Mouse (Mus musculus) brain, adult 2 months (tissue): ENCODE measurements around the gene Nedd9.
"Not testable (repeated sequence)": the region's sequence is repeated elsewhere in the genome, so short reads cannot be mapped to it uniquely, and the experiment has no call there.

Source experiments
- DNase-seq: peaks from one replicate; pipeline ENCODE4 v3.0.0; 2011; ENCODE audit warnings: low read depth, low spot score

Gene Nedd9

DNA sequence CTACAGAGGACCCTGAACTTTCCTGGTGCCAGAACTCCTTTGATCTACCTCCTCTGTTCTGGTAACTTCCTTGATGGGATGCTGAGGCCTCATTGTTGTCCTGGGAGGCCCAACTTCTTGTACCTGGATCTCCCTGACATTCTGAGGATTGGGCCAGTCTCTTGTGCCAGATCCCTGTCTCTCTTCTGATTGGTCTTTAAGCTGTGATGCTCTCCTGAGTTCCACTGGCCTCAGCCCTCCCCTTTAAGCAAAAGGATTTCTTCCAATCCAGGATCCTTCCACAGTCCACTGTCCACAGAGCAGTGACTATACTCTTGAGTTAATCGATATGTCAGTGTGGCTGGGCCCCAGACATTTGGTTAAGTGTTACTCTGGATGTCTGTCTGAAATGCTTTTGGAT lies 112.3 kb downstream of the Nedd9 start:
- no peak for DNase-seq

DNA sequence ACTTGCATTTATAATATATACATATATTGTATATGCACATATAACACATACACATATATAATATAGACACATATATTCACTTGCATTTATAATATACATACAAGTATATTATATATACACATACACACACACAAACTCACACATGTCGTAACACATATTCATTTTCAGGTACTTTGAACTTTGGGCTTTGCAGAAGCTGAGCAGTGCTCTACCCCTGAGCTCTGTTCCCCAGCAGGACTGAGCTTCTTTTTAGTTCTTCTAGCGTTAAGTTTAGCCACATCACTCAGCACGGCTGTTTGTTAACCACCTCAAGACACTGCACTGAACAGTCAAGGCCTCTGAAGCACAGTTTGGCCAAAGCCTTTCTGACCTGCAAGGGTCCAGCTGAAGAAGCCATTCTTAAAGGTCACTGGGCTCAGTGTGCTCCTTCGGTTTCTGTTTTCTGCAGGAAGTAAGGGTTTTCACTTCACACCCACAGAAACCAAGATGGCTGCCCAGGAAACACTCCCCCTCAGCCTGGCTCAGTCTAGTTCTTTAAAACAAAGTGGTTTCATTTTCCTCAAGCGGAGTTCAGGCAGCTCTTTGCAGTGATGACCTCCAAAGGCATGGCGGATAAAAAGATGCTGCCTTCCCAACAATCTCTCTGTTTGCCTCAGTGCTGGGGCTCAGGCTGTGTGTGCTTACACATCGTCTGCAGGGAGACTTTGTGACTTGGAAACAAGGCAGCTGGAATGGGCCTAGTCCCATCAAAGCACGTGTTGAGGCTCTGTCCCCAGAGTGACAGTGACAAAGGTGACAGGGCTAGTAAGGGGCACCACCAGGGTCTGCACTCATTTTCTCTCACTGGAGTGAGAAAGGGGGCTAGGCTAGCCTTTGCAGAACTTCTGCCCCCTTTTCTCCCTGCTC lies 114.4 kb downstream of the Nedd9 start:
- no peak for DNase-seq

DNA sequence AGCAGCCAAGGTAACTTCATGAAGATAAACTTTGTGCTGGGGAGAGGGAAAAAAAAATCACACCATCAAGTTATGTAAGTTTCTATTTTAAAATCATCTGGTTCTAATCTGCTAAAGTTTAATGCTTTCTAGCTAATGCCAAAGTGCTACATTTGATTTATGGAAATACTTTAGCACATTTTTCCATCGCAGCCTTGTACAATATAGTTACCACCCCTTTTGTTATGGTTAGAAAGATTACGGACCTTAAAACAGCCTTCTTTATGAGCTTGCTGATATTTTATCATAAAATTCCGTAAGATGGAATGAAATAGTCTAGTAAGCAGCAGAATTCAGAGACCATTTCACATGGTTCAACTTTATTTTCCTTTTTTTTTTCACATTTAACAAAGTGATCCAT lies 115.6 kb downstream of the Nedd9 start:
- DNase-seq, result no peak

DNA sequence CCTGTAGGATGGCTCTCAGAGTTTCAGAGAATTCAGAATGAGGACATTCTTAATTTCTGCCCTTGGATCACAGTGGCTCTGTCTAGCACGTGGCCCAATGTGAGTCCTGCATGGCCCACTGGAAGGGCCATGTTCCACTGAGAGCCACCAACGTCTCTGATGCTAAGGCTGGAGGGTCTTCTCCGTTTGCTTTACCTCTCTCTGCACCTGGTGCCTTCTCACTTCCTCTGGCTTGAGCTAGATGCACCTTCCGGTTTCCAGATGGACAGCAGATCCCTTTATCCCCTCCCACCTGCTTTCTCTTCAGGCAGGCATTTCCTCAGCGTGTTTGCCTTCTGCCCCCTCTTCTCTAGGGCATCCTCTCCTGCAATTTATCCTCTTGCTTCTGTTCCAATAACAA lies 118.5 kb downstream of the Nedd9 start:
- DNase-seq, result no peak

DNA sequence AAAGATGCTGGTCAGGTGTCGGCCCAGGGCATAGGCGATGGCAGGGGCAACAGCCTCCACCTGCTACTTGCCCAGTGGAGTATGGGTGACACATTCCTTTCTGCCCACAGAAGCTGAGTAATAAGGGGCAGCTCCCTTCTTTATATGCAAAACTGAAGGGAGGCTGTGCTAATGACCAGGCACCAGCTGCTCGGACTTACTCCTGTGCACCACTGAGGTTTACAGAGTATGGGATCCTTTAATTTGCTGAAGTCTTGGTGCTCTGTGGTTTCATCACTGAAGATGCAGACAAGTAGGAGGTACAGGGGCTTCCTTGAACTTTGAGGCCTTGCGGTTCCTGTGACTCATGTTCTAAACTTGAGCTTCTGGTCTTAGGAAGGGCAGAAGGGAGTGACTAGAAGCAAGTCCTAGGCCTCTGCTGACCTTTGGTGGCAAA lies 120.0 kb downstream of the Nedd9 start:
- DNase-seq, result no peak

DNA sequence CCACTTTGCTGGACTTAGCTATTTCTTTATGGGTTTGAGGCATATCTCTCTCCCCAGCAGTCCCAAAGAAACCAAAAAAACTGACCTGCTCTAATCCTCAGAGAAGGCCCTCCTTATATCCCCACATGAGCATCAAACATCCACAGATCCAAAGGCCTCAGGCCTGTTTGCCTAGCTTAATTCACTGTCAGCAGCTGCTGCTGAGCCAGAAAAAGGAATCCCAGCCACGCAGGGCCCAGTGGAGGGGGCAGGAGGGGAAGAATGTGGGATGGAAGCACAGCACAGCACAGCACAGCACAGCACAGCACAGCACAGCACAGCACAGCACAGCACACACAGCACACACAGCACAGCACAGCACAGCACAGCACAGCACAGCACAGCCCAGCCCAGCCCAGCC lies 120.6 kb downstream of the Nedd9 start:
- DNase-seq, result not testable (repeated sequence)

DNA sequence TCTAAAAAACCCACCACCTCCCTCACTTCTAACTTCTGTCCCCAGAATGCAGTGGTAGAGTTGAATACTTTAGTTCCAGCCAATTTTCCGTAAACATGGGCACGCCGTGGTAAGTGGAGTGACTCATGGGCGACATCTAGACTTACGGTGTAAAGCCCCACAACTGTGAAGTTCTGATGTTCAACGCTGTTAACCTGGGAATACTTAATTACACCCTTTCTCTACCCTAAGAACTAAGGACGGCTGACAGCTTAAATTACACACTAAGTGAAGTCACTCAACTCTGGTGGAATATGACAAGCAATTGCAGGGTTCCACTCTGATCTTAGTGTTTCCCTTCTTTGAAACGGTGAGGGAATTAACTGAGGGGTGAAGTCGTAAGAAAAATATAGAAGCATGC lies 122.9 kb downstream of the Nedd9 start:
- no peak for DNase-seq

DNA sequence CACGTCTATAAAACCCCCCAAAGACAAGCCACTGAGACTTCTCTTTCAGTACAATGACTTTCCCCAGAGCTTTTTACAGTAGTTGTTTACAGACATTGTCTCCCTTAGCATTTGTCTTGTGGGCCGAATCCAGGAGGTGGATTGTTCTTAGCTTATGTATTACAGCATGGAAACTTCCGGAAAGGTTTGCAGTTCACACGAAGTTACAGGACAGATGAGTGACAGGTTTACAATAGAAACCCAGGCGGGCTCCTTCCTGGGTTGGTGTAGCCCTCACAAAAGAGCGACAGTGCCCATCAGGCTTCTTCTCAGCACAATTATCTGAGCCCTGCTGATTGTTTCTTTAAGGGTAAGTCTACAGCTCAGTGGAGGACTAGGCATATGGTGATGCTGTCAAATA lies 124.3 kb downstream of the Nedd9 start:
- no peak for DNase-seq

DNA sequence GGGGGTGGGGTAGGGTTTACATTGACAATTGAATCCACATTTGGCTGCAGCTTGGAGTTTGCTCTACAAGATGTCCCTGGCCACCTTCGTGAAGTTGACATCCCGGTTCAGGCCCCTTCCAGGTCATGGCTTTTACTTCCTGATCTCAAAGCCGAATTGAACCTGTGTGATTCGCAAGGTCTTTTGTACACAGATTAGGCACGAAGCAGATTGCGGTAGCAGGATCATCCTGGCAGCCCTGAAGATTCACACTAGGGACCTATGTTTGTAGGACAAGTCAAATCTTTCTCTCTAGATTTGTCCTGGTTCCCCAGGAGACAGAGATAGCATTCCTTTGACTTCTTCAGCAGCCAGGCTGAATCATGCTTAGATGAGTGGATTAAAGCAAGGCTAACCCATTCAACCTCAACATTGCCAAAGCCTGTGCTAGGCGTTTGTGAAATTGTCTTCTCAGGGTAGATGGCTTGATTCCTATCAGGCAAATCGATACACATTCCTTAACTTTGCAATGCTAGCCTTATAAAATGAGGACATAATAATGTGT lies 126.8 kb downstream of the Nedd9 start:
- no peak for DNase-seq

DNA sequence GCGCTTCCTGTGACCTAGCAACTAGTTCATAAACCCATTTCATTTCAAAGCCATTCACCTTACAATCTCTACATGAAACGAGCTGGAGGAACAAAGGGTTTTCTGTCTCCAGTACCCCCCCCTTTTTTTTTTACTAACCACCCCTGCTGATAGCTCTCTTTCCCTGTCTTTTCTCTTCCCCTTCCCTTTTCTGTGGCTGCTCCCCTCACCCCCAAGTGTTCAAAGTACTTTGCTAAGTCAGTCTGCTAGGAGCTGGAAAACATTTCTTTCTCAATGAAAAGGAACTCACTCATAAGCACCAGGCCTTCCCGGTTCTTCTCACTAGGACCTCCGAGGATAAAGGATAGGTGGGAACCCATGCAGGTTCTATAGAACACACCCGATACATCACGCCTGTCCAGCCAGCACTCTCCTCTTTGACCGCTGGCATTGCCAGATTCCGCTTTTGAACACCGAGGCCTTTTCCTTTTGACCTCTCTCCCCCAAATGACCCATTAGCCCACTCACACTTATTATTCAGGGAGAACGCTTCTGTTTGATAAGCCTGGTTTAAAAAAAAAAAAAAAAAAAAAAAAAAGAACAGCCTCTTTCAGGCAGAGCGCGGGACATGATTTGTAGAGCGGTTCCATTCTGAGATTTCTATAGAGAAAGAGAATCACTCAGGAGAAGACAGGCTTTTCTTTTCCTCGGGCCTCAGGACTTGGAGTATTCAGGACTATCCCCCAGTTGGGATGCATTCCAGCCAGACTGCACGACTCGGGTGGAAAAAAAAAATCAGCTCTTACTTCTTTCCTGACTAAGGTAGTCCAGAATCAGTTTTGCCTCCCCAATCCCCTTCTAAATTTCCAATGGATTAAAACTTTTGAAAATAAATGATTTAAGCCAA lies 127.6 kb downstream of the Nedd9 start:
- no peak for DNase-seq

DNA sequence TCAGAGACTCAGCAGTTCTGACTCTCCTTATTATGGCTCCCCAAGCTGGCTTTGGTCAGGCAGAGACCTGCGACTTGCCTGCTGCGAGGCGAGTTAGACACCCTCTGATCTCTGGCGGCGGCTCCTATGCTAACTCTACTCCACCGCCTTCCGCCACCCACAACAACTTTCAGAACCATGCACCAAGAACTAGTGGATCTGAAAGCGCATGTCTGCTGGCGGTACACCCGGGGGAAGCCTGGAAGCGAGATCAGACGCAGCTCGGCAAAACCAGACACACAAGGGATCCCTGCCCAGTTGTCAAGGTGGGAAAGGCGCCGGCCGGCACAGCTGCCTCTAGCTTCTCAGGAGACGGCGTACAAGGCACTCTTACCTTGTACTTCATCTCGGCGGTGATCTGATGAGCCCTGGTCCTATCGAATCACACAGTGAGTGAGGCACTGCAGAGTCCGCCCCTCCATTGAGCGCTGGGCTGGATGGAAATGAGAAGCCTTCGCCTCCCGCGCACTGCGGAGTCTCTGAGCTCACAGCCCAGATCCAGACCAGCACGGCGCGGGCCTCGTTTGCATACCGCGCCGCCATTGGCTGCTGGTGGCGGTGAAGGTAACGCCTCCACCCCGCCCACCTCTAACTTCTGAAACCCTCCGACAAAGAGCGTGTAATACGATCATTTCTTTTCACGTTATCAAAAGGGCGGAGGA lies 128.5 kb downstream of the Nedd9 start:
- DNase-seq, result peak; percentile 96

DNA sequence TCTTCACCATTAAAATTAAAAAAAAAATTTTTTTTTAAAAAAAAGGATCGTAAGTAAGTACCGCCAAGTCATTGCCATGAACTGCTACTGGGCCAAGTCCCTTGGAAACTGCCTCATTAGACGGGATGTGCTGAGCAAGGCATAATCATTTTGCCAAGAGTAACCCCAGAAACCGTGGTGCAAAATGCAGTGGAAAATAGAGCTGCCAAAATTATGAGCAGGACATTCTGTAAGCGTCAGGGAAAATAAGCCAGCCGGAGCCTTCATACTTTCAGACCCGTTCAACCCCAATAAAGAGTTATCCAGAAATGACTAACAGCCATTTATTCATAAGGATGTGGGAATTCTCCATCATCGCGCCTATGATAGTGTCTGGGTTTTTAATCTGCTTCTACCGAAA lies 129.2 kb downstream of the Nedd9 start:
- peak; percentile 44 for DNase-seq

DNA sequence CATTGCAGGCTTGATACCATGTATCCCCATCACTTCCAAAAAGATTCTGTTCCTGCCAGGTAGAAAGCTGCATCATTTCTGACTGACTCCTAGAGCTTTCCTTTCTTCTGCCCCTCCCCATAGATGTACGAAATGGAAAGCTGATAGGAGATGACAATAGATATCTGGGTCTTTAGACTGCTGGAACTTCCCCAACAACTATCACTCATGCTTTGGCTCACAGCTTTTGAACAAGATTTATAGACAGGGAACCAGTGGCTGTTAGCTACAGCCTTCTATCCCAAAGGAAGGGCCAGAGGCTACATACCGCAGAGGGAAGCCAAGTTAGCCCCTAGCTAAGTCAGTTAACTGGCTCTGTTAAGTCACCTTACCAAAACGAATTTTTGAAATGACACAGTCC lies 129.6 kb downstream of the Nedd9 start:
- DNase-seq, result no peak

DNA sequence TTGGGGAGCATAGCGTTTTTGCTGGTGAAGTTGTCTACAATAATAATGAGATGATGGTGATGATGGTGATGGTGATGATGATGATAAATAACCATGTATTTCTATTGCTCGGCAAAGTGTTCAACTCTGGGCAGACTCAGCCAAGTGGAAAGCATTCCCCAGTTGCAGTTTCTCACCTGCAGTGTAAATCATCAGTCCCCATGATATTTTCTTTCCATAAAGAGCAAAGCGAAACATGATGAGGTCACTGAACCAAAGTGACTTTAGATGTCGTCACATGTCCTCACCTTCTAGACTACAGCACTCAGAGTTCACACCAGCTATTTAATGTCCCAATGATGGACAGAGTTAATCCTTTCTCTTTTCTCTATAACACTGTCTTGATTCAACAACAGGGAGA lies 130.0 kb downstream of the Nedd9 start:
- DNase-seq, result no peak

DNA sequence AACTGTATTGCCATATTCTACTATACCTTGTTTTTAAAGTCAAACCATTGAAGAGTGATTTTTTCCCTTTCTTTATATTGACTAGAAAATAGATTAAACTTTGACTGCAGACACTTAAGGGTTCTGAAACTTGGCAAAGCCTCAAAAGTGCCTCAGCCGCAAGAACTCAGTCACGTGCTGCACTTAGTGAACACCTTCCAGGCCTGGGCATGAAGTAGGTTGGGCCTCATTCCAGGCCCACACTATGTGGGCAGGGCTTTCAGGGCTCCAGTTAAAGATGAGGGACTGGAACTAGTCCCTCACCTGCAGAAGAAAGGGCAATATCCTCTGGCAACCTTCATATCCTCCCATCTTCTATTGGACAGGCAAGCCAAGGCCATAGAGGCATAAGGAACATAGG lies 131.6 kb downstream of the Nedd9 start:
- no peak for DNase-seq

DNA sequence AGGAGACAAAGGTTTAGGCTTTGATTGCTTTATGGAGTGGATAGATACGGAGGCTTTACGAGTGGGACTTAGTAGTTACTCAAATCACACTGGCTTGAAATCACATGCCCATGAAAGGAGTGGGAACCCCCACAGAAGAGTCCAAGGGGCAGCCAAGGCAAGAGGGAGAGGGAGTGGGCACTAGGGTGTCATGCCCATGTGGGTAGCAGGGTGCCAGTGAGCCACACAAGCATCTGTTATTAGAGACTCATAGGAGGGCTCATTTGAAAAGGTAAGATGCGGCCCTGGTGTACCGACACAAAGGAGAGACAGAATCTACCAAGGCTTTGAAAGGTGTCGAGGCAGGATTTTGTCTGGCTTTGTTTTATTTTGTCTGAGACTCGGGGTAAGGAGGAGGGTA lies 132.6 kb downstream of the Nedd9 start:
- no peak for DNase-seq

DNA sequence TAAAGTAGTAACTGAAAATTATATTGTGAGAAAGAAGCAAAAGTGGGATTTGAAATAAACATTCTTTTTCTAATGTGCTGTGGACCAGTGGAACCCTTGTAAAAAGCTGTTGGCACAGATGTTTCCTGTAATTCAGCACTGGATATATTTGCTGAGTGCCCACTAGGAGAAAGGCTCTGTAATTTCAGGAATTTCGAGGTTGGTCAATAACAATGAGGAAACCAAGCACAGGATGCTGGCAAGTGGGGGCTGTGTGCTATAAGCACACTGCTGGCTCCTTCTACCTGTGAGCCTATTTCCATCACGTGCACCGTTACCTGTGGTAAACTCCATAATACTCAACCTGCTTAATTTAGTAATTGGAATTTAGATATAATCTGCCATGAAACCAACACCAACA lies 133.5 kb downstream of the Nedd9 start:
- no peak for DNase-seq

DNA sequence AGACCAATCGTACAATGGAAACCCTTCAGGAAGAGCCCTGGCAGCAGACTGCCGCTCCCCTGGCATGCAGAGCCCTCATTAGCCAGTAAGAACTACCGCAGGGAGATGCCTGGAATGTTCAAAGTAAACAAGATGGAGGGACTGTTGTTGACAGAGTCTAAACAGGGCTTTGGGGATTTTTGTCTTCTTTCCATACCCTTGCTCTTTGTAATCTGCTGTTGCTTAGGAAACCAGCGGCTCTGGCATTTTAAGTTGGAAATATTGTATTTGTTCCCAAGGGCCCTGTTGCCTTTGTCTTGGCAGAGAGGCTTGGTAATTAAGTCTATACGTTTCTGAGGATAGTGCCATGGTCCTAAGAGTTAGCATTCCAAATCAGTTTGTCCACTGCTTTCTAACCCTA lies 134.8 kb downstream of the Nedd9 start:
- DNase-seq, result no peak

DNA sequence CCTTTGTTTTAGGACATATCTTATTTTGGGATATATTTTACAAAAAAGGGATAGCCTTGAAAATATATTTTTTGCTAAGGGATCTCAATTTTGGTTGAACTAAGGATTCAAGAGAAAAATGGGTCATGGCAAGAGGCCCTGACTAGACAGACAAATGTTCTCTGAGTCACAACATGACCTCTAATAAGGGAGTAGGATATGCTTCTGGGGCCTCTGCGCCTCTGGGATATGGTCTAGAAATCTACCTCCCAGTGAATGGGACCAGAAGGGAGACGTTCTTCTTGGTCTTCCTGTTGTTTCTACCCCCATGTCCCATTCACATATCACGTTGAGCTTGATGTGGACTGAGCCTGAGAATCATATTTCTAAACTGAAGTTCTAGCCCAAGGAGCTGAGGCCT lies 136.6 kb downstream of the Nedd9 start:
- no peak for DNase-seq

DNA sequence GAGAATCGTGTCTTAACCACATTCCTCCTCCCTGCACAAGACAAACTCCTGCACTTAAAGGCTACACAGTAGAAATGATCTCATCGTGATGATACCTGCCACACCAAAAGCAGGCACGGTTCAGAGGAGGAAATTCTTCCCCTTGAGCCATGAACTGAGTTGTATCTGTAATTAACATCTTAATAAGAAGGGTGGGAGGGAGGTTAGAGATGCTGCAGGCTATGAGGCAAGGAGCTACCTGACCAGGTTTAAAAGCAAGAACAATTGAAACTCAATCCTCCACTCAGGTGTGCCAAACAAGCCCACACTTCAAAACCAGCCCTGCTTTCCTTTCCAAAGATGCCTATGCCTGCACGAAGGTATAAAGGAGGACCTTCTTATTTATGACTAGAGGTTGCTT lies 137.4 kb downstream of the Nedd9 start:
- DNase-seq, result no peak

DNA sequence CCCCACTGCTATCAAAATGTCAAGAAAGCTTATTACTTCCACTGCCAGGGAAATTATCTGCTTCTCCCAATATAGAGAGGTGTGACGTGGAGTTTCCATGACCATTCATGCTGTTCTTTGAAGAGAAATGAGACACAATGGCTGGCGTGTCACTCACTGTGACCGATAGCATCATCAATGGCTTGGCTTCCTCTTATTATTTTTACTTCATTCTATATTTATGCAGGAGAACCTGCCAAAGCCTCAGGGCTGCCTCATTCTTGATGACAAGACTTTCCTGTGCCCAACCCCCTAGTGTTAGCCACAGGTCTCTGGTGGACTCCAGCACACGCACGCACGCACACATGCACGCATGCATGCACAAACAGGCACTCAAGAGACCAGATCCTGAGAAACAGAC lies 141.4 kb downstream of the Nedd9 start:
- no peak for DNase-seq

DNA sequence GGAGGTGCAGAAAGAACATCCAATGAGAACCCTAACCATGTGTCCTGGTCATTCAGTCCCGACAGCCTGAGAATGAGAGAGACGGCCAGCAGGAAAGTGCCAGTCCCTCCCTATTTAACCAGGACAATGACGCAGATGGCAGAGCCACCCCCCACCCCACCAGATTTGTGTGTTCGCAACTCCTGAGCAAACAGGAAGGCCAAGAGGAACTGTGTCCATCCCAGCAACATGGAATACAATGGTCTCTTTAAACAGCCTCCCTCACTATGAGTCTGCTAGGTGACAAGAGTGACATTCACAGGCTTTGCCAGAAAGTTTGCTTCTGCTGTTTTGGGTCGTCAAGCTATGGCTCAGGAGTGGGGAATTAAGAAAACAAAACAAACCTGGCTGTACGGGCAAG lies 141.9 kb downstream of the Nedd9 start:
- no peak for DNase-seq
